Mouse (Mus musculus) small intestine, adult 2 months (tissue): Measurements from ENCODE around the gene Ddx59.

Experiments
- CTCF ChIP-seq: fragments of 200-500 bp; IDR thresholded peaks from 2 replicates; pipeline ENCODE4 v1.5.1; 2012; ENCODE audit warnings: low read depth, mild to moderate bottlenecking, control low read depth, inconsistent platforms, low read length, moderate library complexity, mixed read lengths; ENCODE audit not compliant: insufficient replicate concordance, insufficient read length; ENCODE audit errors: extremely low read depth
- POLR2A ChIP-seq: fragments of 200-500 bp; IDR thresholded peaks from 2 replicates; pipeline ENCODE4 v1.6.1; 2012; ENCODE audit warnings: low read depth, mild to moderate bottlenecking, control low read depth, inconsistent platforms, low read length, moderate library complexity

- no peak for TF ChIP-seq POLR2A
- TF ChIP-seq CTCF: no peak
Observed at GRCm38 (mm10) chr1:136427166-136427969, 12.3 kb downstream of the Ddx59 start.
